Mouse (Mus musculus) intestine, embryonic 15.5 days (tissue): ENCODE results near the gene Wars. TPM values are rescaled to one million over a fixed set of nuclear protein-coding genes. Genes with fewer than 3 reads are reported as not detected.

ENCODE experiments used
- ATAC-seq: fragments of 200-750 bp; cut with Nextera tagmentation; 2 replicates; pipeline ENCODE4 v1.8.0; 2017; ENCODE audit warnings: moderate TSS enrichment, moderate library complexity
- H3K27ac ChIP-seq: fragments of 300-500 bp; sonication (generic); 2 replicates; pipeline ENCODE4 v1.5.1; 2015; ENCODE audit warnings: mild to moderate bottlenecking, inconsistent platforms
- H3K27me3 ChIP-seq: fragments of 300-500 bp; sonication (generic); replicated peaks from 2 replicates; pipeline ENCODE4 v1.6.1; 2015; ENCODE audit warnings: inconsistent platforms
- H3K36me3 ChIP-seq: fragments of 300-500 bp; sonication (generic); 2 replicates; pipeline ENCODE4 v1.6.1; 2015; ENCODE audit warnings: inconsistent platforms
- H3K4me1 ChIP-seq: fragments of 300-500 bp; sonication (generic); replicated peaks from 2 replicates; pipeline ENCODE4 v1.6.1; 2015; ENCODE audit warnings: inconsistent platforms
- H3K4me2 ChIP-seq: fragments of 300-500 bp; sonication (generic); replicated peaks from 2 replicates; pipeline ENCODE4 v1.6.1; 2015; ENCODE audit warnings: mild to moderate bottlenecking, inconsistent platforms
- H3K4me3 ChIP-seq: fragments of 300-500 bp; sonication (generic); replicated peaks from 2 replicates; pipeline ENCODE4 v1.5.1; 2015; ENCODE audit warnings: inconsistent platforms
- H3K9ac ChIP-seq: fragments of 300-500 bp; sonication (generic); 2 replicates; pipeline ENCODE4 v1.6.1; 2015; ENCODE audit warnings: inconsistent platforms
- H3K9me3 ChIP-seq: fragments of 300-500 bp; sonication (generic); 2 replicates; pipeline ENCODE4 v1.6.1; 2016; ENCODE audit warnings: inconsistent platforms
- WGBS: fragments of 180-500 bp; shearing (Covaris S2); methylation state at CpG from one replicate; pipeline ENCODE4 v1.1.7; 2015; 5-methylcytosine and 5-hydroxymethylcytosine counted together
- polyA plus RNA-seq: library from polyadenylated mRNA; unstranded; fragments of >200 nt; fragmentation: Nextera tagmentation; extraction: Ambion mirVana; gene quantifications from 2 replicates; pipeline ENCODE4 v1.2.1, GENCODE M21; 2015

The Wars gene
- polyA plus RNA-seq: 81.9 and 85.5 TPM in 2 replicates

DNA sequence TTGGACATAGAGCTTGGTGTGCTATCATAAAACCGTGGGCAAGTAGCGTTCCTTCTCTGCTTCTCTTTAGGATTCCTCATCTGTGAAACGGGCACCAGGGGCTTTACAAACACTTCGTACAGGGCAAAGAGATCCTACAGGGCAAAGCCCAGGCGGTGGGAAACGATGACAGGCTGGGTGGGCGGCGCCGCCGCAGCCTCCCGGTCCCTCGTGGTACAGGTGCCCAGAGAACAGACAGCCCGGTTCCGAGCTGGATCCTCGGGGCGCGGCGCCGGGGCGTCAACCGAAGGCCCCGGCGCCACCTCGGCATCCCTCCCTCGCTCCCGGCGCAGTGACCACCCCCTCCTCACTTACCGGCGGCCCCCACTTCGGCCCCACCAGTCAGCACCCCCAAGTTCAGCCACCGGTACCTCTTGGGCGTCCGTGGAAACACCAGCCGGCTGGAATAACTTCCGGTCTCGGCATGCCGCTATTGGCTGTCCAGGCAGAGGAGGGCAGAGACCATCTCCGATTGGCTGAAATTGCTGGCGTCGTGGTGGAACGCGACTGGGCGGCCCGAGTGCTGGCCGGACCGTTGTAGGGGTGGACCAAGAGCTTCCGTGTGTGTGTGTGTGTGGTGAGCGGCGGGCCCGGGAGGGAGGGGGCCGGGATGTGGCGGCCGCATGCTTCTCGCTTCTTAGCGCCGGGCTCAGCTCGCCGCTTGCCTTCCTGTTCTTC is at the start of gene Wars:
Wars (minus strand) TSS at position 460 of the 717 bp plus-strand sequence.
- peak within 1 kb of the TSS; percentile 81 for H3K9ac ChIP-seq
- peaks cover 14% of the 10 kb centered on the region for H3K4me1 ChIP-seq
- under 1% methylated on average over 58 of the region's 58 CpGs for WGBS
- no peaks in the 10 kb centered on the region for H3K9me3 ChIP-seq
- H3K4me2 ChIP-seq: peak within 1 kb of the TSS; percentile 91
- no peaks in the 10 kb centered on the region for H3K27me3 ChIP-seq
- no peak within 1 kb of the TSS for H3K27ac ChIP-seq
- peak within 1 kb of the TSS; percentile 88 for H3K4me3 ChIP-seq
- H3K36me3 ChIP-seq: 0 out of 2 replicates have a peak, but pooled peaks cover 7% of the 10 kb centered on the region
- peak; percentile 100 for ATAC-seq

DNA sequence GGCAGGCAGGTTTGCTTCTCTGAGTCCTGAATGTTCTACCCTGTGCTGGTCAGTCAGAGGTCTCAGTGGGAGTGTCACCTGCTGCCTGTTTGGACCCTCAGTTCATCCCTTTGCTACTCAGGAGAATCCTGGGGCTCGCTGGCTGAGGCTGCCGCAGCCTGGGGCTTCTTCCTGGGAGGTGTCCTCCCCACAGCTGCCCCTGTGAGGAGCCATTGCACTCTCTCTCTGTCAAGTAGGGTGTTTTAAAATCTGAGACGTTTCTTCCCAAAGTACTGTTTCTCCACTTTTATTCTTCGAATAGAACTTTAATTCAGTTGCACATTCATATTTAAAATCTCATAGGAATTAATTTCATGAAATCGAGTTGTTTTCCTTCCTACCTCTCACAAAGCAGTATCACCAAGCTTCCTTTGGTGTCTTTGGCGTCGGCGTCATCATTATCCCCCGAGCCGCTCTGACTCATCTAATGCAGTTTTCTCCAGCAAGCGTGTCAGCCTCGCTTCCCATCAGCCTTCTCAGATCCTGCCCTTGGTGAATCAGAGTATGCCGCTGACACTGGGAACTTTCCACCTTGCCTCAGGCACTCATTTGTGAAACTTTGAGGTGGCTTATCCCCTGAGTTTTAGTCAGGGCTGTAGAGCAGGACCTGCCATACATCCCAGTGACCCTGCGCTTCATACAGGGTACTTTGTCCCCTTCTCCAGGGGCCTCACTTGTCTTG is 48.4 kb upstream of the Wars start:
- Histone ChIP-seq H3K4me2 (no peak overlapping the region), H3K27ac (no peak overlapping the region), H3K4me3 (no peak overlapping the region), H3K4me1 (no peaks in the 10 kb centered on the region), H3K9ac (no peak overlapping the region), H3K27me3 (no peaks in the 10 kb centered on the region), H3K36me3 (no peaks in the 10 kb centered on the region), H3K9me3 (no peaks in the 10 kb centered on the region)
- WGBS: 86% methylated on average over 14 of the region's 14 CpGs
- no peak for ATAC-seq

DNA sequence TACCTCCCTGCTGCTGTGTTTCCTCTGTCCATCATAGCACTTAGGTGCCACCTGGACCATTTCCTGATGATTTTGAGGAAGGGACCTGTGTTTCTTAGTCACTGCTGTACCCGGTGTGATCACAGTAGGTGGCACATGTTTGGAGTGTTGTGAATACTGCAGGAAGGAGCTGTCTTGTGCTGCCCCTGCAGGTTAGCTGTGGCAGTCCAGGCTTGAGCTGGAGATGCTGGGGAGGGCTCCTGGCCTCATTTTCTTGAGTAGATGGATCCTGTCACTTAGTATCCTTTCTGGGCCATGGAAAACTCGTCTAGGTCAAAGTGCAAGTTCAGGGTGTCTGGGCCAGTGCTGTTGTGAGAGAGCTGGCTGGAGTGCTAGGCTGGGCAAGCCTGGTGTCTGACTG is 47.3 kb upstream of the Wars start:
- Histone ChIP-seq H3K27me3 (no peaks in the 10 kb centered on the region), H3K9me3 (no peaks in the 10 kb centered on the region), H3K4me2 (no peak overlapping the region), H3K4me1 (no peaks in the 10 kb centered on the region), H3K36me3 (no peaks in the 10 kb centered on the region), H3K9ac (no peak overlapping the region), H3K27ac (no peak overlapping the region), H3K4me3 (no peak overlapping the region)
- no peak for ATAC-seq
- WGBS: 62% methylated on average over 2 of the region's 2 CpGs

- Histone ChIP-seq H3K9me3 (no peaks in the 10 kb centered on the region), H3K4me3 (no peak overlapping the region), H3K27ac (no peak overlapping the region), H3K36me3 (no peaks in the 10 kb centered on the region), H3K9ac (no peak overlapping the region), H3K4me1 (no peaks in the 10 kb centered on the region), H3K27me3 (no peaks in the 10 kb centered on the region), H3K4me2 (no peak overlapping the region)
- WGBS: 21% methylated on average over 1 of the region's 1 CpGs
- ATAC-seq: no peak
Measured at GRCm38 (mm10) chr12:108940255-108940654, 46.3 kb upstream of the Wars start.

DNA sequence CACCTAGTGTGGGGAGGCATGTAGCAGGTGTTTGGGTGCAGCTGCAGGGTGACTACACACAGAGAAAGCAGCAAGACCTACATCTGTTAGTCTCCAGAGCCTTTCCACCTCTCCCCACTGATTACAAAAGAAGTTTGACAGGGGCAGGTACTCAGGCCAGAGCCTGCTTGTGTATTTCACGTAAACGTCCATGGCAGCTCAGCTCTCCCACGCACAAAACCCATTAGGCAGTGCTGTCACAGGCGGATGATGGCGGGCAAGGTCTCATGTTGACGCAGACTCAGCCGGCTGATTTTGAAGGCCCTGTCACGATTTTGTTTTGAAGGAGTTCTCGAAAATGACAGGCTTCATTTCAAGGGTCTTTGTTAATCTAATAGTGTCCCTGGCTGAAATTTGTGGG is 45.3 kb upstream of the Wars start:
- Histone ChIP-seq H3K4me3 (no peak overlapping the region), H3K27ac (no peak overlapping the region), H3K9ac (no peak overlapping the region), H3K27me3 (no peaks in the 10 kb centered on the region), H3K4me2 (no peak overlapping the region), H3K36me3 (no peaks in the 10 kb centered on the region), H3K4me1 (no peaks in the 10 kb centered on the region), H3K9me3 (no peaks in the 10 kb centered on the region)
- 82% methylated on average over 9 of the region's 9 CpGs for WGBS
- ATAC-seq: no peak

DNA sequence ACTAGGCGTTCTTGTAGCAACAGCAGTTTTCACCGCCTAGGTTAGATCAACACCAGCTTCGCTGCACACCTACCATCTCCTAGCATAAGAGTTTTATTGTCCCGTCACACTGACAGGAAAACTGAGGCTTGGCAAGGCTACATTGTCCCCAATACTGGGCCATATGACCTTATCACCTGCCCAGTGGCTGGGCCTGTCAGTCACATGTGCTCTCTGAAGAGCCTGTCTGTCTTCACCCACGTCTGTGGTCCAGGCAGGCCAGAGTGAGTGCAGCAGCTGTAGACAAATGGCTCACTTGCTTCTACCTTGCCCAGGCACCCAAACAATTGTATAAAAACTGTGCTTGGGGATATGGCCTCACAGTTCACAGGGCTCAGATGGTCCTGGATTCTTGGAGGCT is 44.9 kb upstream of the Wars start:
- no peak for ATAC-seq
- WGBS: 85% methylated on average over 5 of the region's 5 CpGs
- Histone ChIP-seq H3K9ac (no peak overlapping the region), H3K4me1 (no peaks in the 10 kb centered on the region), H3K9me3 (no peaks in the 10 kb centered on the region), H3K4me2 (no peak overlapping the region), H3K4me3 (no peak overlapping the region), H3K36me3 (no peaks in the 10 kb centered on the region), H3K27ac (no peak overlapping the region), H3K27me3 (no peaks in the 10 kb centered on the region)

GRCm38 (mm10) chr12:108937506-108937905 is 43.5 kb upstream of the Wars start:
- Histone ChIP-seq H3K4me2 (no peak overlapping the region), H3K27ac (no peak overlapping the region), H3K27me3 (no peaks in the 10 kb centered on the region), H3K36me3 (no peaks in the 10 kb centered on the region), H3K4me3 (no peak overlapping the region), H3K4me1 (no peaks in the 10 kb centered on the region), H3K9me3 (no peaks in the 10 kb centered on the region), H3K9ac (no peak overlapping the region)
- WGBS: 86% methylated on average over 4 of the region's 4 CpGs
- ATAC-seq: no peak

DNA sequence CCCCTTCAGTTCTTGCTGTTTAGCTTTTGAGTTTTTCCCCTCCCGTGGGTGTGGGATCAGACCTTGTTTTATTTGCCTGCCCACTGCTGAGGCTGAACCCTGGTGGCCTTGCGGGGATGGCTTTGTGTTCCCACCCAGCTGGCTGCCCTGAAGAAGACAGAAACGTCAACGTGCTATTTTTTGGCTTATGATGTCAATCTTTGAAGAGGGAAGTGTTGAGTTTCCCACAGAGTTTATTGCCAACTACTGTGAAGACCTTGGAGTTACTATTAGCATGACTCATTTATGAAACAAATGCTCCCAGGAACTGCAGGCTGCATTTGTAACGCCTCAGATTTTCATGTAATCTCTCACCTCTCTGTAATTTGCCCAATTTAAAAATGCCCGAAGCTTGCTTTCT is 42.9 kb upstream of the Wars start:
- Histone ChIP-seq H3K27me3 (no peaks in the 10 kb centered on the region), H3K36me3 (no peaks in the 10 kb centered on the region), H3K4me3 (no peak overlapping the region), H3K9ac (no peak overlapping the region), H3K4me1 (no peaks in the 10 kb centered on the region), H3K9me3 (no peaks in the 10 kb centered on the region), H3K27ac (no peak overlapping the region), H3K4me2 (no peak overlapping the region)
- ATAC-seq: no peak
- WGBS: 50% methylated on average over 6 of the region's 6 CpGs

- no peak overlapping the region for H3K4me3 ChIP-seq
- no peaks in the 10 kb centered on the region for H3K4me1 ChIP-seq
- H3K4me2 ChIP-seq: no peak overlapping the region
- no peaks in the 10 kb centered on the region for H3K36me3 ChIP-seq
- H3K9ac ChIP-seq: no peak overlapping the region
- H3K27me3 ChIP-seq: no peaks in the 10 kb centered on the region
- no peaks in the 10 kb centered on the region for H3K9me3 ChIP-seq
- ATAC-seq: no peak
- WGBS: 77% methylated on average over 6 of the region's 6 CpGs
- H3K27ac ChIP-seq: no peak overlapping the region
Measured at GRCm38 (mm10) chr12:108934231-108934630, 40.3 kb upstream of the Wars start.

DNA sequence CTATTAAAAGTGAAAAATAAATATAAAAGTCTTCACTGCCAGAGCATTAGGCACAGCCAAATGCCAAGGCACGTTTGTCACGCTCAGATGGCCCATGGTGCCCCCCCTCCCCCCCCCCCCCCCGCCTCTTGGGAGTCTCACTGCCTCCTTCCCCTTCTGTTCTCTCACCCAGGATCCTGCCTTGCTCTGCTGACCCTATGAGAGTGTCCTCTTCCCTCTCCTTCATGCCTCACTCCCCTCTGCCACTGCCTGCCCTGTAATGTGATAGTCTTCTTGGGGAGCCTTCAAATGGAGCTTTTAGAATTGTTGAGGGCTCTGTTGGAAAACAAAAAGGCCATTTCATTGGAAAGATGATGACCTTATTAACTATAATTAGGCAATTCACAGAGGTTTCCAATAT is 38.1 kb upstream of the Wars start:
- no peak overlapping the region for H3K4me2 ChIP-seq
- no peaks in the 10 kb centered on the region for H3K9me3 ChIP-seq
- no peaks in the 10 kb centered on the region for H3K27me3 ChIP-seq
- H3K4me1 ChIP-seq: no peaks in the 10 kb centered on the region
- 58% methylated on average over 2 of the region's 3 CpGs for WGBS
- H3K4me3 ChIP-seq: no peak overlapping the region
- no peak for ATAC-seq
- H3K36me3 ChIP-seq: no peaks in the 10 kb centered on the region
- H3K9ac ChIP-seq: no peak overlapping the region
- no peak overlapping the region for H3K27ac ChIP-seq

GRCm38 (mm10) chr12:108931341-108932053 is 37.5 kb upstream of the Wars start:
- Histone ChIP-seq H3K4me3 (no peak overlapping the region), H3K36me3 (no peaks in the 10 kb centered on the region), H3K27me3 (no peaks in the 10 kb centered on the region), H3K27ac (no peak overlapping the region), H3K4me2 (no peak overlapping the region), H3K9ac (no peak overlapping the region), H3K9me3 (no peaks in the 10 kb centered on the region), H3K4me1 (no peaks in the 10 kb centered on the region)
- ATAC-seq: no peak
- 71% methylated on average over 7 of the region's 7 CpGs for WGBS

DNA sequence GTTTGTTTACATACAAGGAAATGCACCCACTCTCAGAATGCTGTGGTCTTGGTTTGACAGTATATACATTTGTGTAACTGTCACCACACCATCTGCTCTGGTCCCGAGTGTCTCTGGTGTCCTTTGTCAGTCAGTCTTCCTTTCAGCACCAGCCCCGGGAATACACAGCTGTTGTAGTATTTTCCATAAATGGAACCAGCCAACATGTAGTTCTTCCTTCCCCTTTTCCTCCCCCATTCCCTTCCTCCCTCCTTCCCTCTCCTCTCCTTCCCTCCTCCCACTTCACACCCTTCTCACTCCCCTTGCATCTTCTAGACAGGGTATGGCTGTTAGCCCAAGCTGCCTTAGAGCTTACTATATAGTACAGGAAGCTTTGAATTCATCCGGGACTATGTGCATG is 35.5 kb upstream of the Wars start:
- Histone ChIP-seq H3K4me1 (no peaks in the 10 kb centered on the region), H3K27ac (no peak overlapping the region), H3K36me3 (no peaks in the 10 kb centered on the region), H3K27me3 (no peaks in the 10 kb centered on the region), H3K9ac (no peak overlapping the region), H3K4me2 (no peak overlapping the region), H3K9me3 (no peaks in the 10 kb centered on the region), H3K4me3 (no peak overlapping the region)
- 59% methylated on average over 3 of the region's 3 CpGs for WGBS
- no peak for ATAC-seq
